Mouse (Mus musculus): ENCODE results near the gene Gimap9. TPM values are rescaled to one million over a fixed set of nuclear protein-coding genes. Genes with fewer than 3 reads are reported as not detected.

The Gimap9 gene
- polyA plus RNA-seq, 1 experiment from 2014 or later: 3.2 TPM

DNA sequence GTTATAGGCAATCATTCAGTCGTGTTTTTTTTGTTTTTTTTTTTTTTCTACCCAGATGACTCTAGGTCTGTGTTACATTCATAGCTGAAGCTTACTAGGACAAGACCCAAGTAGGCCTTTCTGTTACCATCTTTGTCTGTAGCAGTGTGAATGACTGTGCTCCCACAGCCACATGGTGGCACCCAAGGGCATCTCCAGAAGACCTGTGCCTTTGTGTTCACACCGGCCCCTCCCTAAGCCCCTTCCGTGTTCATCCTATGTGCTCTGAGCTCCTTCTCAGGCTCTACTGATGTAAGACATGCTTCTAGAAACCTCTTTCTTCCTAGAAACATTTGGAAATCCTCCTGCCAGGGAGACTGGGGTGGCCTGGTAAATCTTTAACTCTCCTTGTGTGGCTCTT, 28.9 kb upstream of the Gimap9 start, which contains the start of gene Gimap8:
Gene Gimap8, plus strand, starts transcription at position 240 of the 400 bp plus-strand sequence.
- TF ChIP-seq CTCF (IDR thresholded peaks at IDR 0.05; ENCODE audit: low read depth) (peak; percentile 68), EP300 (optimal IDR thresholded peaks at IDR 0.05) (no peak)
- WGBS: 44% methylated on average over 3 of the region's 3 CpGs
- DNase-seq (ENCODE audit: low spot score) (no peak), ATAC-seq (ENCODE audit: low FRiP score, low TSS enrichment) (peak; percentile 45; the same call in 1 of the 2 replicates)
- Histone ChIP-seq H3K4me3 (ENCODE audit: low read depth, low read length) (no peak within 1 kb of the TSS), H3K4me2 (replicated peaks; ENCODE audit: low read depth) (no peak within 1 kb of the TSS), H3K9me3 (ENCODE audit: control insufficient read depth, low read length) (no peaks in the 10 kb centered on the region), H3K4me1 (replicated peaks; ENCODE audit: control insufficient read depth, insufficient read depth) (no peaks in the 10 kb centered on the region), H3K36me3 (ENCODE audit: control insufficient read depth, insufficient read depth, low read length) (no peaks in the 10 kb centered on the region), H3K27me3 (ENCODE audit: control insufficient read depth, insufficient read depth, low read length) (no peaks in the 10 kb centered on the region), H3K27ac (replicated peaks) (no peak within 1 kb of the TSS), H3K9ac (ENCODE audit: low read length) (no peak within 1 kb of the TSS)

DNA sequence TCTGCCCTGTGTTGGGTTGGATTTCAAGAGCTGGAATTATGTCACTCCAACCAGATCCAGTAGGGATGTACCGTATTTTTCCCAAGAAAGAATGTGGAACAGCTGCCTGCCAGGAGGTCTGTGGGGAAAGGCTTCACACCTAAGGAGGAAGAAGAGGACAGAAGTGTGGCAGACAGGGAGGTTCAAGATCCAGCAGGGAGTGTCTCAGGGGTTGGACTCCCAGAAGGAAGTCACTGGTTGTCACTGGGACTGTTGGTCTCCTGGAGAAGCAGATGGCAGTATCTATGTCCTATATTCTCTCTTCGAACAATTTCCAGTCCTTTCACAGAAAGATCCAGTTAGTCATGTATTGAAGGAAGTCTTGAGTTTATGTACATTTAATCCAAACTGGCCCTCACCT, 28.3 kb upstream of the Gimap9 start:
- H3K9me3 ChIP-seq (ENCODE audit: control insufficient read depth, low read length): no peaks in the 10 kb centered on the region
- 85% methylated on average over 2 of the region's 2 CpGs for WGBS
- H3K27me3 ChIP-seq (ENCODE audit: control insufficient read depth, insufficient read depth, low read length): no peaks in the 10 kb centered on the region
- DNase-seq (ENCODE audit: low spot score): no peak
- TF ChIP-seq CTCF (IDR thresholded peaks at IDR 0.05; ENCODE audit: low read depth) (no peak), EP300 (optimal IDR thresholded peaks at IDR 0.05) (no peak)
- no peak overlapping the region for H3K4me3 ChIP-seq (ENCODE audit: low read depth, low read length)
- ATAC-seq (ENCODE audit: low FRiP score, low TSS enrichment): no peak
- H3K9ac ChIP-seq (ENCODE audit: low read length): no peak overlapping the region
- H3K27ac ChIP-seq (replicated peaks): no peak overlapping the region
- no peaks in the 10 kb centered on the region for H3K4me1 ChIP-seq (replicated peaks; ENCODE audit: control insufficient read depth, insufficient read depth)
- no peaks in the 10 kb centered on the region for H3K36me3 ChIP-seq (ENCODE audit: control insufficient read depth, insufficient read depth, low read length)
- H3K4me2 ChIP-seq (replicated peaks; ENCODE audit: low read depth): no peak overlapping the region

DNA sequence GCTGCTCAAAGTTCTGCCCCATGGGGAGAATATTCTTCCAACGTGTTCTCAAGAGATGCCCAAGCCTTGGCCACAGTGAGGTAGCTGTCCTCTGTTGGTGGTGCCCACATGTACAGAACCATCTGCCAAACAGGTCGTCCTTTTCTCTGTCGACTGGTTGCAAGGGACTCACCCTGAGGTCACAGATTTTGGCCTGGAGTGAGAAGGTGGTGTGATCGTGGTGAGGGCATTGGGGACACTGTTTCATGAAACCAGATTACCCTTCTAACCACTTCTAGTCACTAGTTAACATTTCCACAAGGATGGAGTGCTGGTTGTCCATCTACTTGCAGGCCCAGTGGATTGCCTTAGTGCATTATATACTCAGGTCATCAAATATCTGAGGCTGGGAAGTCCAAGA, 27.1 kb upstream of the Gimap9 start:
- no peaks in the 10 kb centered on the region for H3K27me3 ChIP-seq (ENCODE audit: control insufficient read depth, insufficient read depth, low read length)
- WGBS: 87% methylated on average over 4 of the region's 4 CpGs
- H3K27ac ChIP-seq (replicated peaks): no peak overlapping the region
- no peaks in the 10 kb centered on the region for H3K9me3 ChIP-seq (ENCODE audit: control insufficient read depth, low read length)
- H3K9ac ChIP-seq (ENCODE audit: low read length): no peak overlapping the region
- H3K36me3 ChIP-seq (ENCODE audit: control insufficient read depth, insufficient read depth, low read length): no peaks in the 10 kb centered on the region
- H3K4me3 ChIP-seq (ENCODE audit: low read depth, low read length): no peak overlapping the region
- ATAC-seq (ENCODE audit: low FRiP score, low TSS enrichment): no peak
- no peak for DNase-seq (ENCODE audit: low spot score)
- no peak for TF ChIP-seq CTCF (IDR thresholded peaks at IDR 0.05; ENCODE audit: low read depth)
- TF ChIP-seq EP300 (optimal IDR thresholded peaks at IDR 0.05): no peak
- no peaks in the 10 kb centered on the region for H3K4me1 ChIP-seq (replicated peaks; ENCODE audit: control insufficient read depth, insufficient read depth)
- no peak overlapping the region for H3K4me2 ChIP-seq (replicated peaks; ENCODE audit: low read depth)

DNA sequence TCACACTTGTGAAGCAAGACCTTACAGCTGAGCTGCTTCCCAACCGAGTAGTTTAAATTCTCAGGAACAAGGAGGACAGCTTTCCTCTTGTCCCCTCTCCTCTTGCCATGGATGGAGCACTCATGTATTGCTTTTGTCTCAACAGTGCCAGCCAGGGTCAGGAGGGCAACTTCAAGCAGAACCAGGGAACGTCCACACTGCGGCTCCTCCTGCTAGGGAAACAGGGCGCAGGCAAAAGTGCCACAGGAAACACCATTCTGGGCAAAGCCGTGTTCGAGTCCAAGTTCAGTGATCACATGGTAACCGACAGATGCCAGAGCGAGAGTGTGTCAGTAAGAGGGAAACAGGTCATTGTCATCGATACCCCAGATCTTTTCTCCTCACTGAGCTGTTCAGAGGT, 25.9 kb upstream of the Gimap9 start:
- H3K4me2 ChIP-seq (replicated peaks; ENCODE audit: low read depth): no peak overlapping the region
- H3K4me3 ChIP-seq (ENCODE audit: low read depth, low read length): no peak overlapping the region
- 92% methylated on average over 9 of the region's 9 CpGs for WGBS
- H3K4me1 ChIP-seq (replicated peaks; ENCODE audit: control insufficient read depth, insufficient read depth): no peaks in the 10 kb centered on the region
- DNase-seq (ENCODE audit: low spot score): no peak
- no peak overlapping the region for H3K9ac ChIP-seq (ENCODE audit: low read length)
- H3K27ac ChIP-seq (replicated peaks): no peak overlapping the region
- H3K27me3 ChIP-seq (ENCODE audit: control insufficient read depth, insufficient read depth, low read length): no peaks in the 10 kb centered on the region
- no peaks in the 10 kb centered on the region for H3K36me3 ChIP-seq (ENCODE audit: control insufficient read depth, insufficient read depth, low read length)
- TF ChIP-seq EP300 (optimal IDR thresholded peaks at IDR 0.05) (no peak), CTCF (IDR thresholded peaks at IDR 0.05; ENCODE audit: low read depth) (no peak)
- no peak for ATAC-seq (ENCODE audit: low FRiP score, low TSS enrichment)
- H3K9me3 ChIP-seq (ENCODE audit: control insufficient read depth, low read length): no peaks in the 10 kb centered on the region

DNA sequence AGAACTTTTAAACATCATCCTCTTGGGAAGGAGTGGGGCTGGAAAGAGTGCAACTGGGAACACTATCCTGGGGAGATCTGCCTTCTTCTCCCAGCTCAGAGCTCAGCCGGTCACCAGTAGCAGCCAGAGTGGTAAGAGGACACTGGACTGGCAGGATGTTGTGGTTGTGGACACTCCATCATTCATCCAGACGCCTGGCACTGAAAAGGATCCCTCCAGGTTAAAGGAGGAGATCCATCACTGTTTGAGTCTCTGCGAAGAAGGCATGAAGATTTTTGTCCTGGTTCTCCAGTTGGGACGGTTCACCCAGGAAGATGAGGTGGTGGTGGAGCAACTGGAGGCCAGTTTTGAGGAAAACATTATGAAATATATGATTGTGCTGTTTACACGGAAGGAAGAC, 17.2 kb upstream of the Gimap9 start:
- no peak for ATAC-seq (ENCODE audit: low FRiP score, low TSS enrichment)

DNA sequence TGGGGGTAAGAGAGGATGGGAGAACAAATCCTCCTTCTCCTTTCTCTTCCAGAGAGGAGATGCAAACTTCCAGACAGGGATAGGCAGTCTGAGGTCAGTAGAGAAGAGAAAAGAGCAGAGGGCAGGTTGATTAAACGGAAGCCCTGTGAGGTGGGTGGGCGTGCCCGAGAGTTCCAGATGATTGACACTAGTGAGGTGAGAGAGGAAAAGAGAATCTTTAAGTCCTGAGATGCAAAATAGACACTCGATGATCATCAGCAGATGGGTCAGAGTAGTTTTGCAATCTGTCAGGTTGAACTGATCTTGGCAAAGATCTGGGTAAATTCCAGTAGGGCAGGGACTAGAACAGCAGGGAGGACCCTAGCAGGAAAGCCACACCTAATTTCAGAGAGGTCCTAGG, 11.2 kb upstream of the Gimap9 start:
- ATAC-seq (ENCODE audit: low FRiP score, low TSS enrichment): no peak
- no peaks in the 10 kb centered on the region for H3K36me3 ChIP-seq (ENCODE audit: control insufficient read depth, insufficient read depth, low read length)
- no peaks in the 10 kb centered on the region for H3K9me3 ChIP-seq (ENCODE audit: control insufficient read depth, low read length)
- no peaks in the 10 kb centered on the region for H3K27me3 ChIP-seq (ENCODE audit: control insufficient read depth, insufficient read depth, low read length)
- H3K4me1 ChIP-seq (replicated peaks; ENCODE audit: control insufficient read depth, insufficient read depth): no peaks in the 10 kb centered on the region
- DNase-seq (ENCODE audit: low spot score): no peak
- H3K4me2 ChIP-seq (replicated peaks; ENCODE audit: low read depth): no peak overlapping the region
- no peak overlapping the region for H3K4me3 ChIP-seq (ENCODE audit: low read depth, low read length)
- H3K27ac ChIP-seq (replicated peaks): no peak overlapping the region
- TF ChIP-seq EP300 (optimal IDR thresholded peaks at IDR 0.05) (no peak), CTCF (IDR thresholded peaks at IDR 0.05; ENCODE audit: low read depth) (no peak)
- no peak overlapping the region for H3K9ac ChIP-seq (ENCODE audit: low read length)
- WGBS: 69% methylated on average over 4 of the region's 4 CpGs

More for the DNA sequence above, 17.2 kb upstream of the Gimap9 start:
- Histone ChIP-seq H3K27me3 (ENCODE audit: control insufficient read depth, insufficient read depth, low read length) (no peaks in the 10 kb centered on the region), H3K4me2 (replicated peaks; ENCODE audit: low read depth) (no peak overlapping the region), H3K9me3 (ENCODE audit: control insufficient read depth, low read length) (no peaks in the 10 kb centered on the region), H3K4me3 (ENCODE audit: low read depth, low read length) (no peak overlapping the region), H3K4me1 (replicated peaks; ENCODE audit: control insufficient read depth, insufficient read depth) (no peaks in the 10 kb centered on the region), H3K9ac (ENCODE audit: low read length) (no peak overlapping the region), H3K27ac (replicated peaks) (no peak overlapping the region), H3K36me3 (ENCODE audit: control insufficient read depth, insufficient read depth, low read length) (no peaks in the 10 kb centered on the region)
- WGBS: 54% methylated on average over 5 of the region's 5 CpGs
- TF ChIP-seq CTCF (IDR thresholded peaks at IDR 0.05; ENCODE audit: low read depth): no peak
- no peak for TF ChIP-seq EP300 (optimal IDR thresholded peaks at IDR 0.05)
- DNase-seq (ENCODE audit: low spot score): no peak

All from stomach, postnatal 0 days (tissue).